19 mouse cellular contexts compared by ENCODE assay signal in genomic region chr9:33360966-33361365, GRCm38 (mm10).
"Had no signal": no experiment of that assay in that cellular context is flagged by ENCODE, and none has a peak within 500 bp of the region (broad histone marks: within the 10 kb centered on the region; RNA-seq: fewer than 3 reads in every experiment).

No protein-coding gene starts in this region.

- H3K4me2 ChIP-seq: lung, embryonic 14.5 days; midbrain, embryonic 12.5 days; neural tube, embryonic 12.5 days; neural tube, embryonic 15.5 days had no signal

- H3K9ac ChIP-seq: lung, embryonic 14.5 days; midbrain, embryonic 12.5 days; neural tube, embryonic 12.5 days; neural tube, embryonic 15.5 days had no signal

- H3K4me3 ChIP-seq: midbrain, embryonic 10.5 days; midbrain, embryonic 12.5 days; myocyte; neural tube, embryonic 12.5 days; neural tube, embryonic 15.5 days had no signal

- H3K27ac ChIP-seq: midbrain, embryonic 10.5 days; midbrain, embryonic 12.5 days; neural tube, embryonic 12.5 days; neural tube, embryonic 15.5 days had no signal

- DNase-seq: lung, adult 18-20 months; lung, embryonic 14.5 days; lung, postnatal 10 days; lung, postnatal 4 days; midbrain, embryonic 14.5 days; retina, postnatal 1 day; right cerebral cortex, adult 18-20 months; right cerebral cortex, postnatal 25 days; right cerebral cortex, postnatal 4 days; spleen, adult 18-20 months; thymus, adult 18-20 months; thymus, postnatal 14 days; thymus, postnatal 36 days had no signal

- H3K4me1 ChIP-seq: midbrain, embryonic 10.5 days; midbrain, embryonic 12.5 days; neural tube, embryonic 12.5 days had no signal

- H3K9me3 ChIP-seq: midbrain, embryonic 10.5 days; midbrain, embryonic 12.5 days; neural tube, embryonic 12.5 days; neural tube, embryonic 15.5 days had no signal

- H3K36me3 ChIP-seq: midbrain, embryonic 10.5 days; midbrain, embryonic 12.5 days; neural tube, embryonic 12.5 days; neural tube, embryonic 15.5 days had no signal

- ATAC-seq: midbrain, embryonic 16.5 days had no signal

- H3K27me3 ChIP-seq: midbrain, embryonic 12.5 days; neural tube, embryonic 12.5 days; neural tube, embryonic 15.5 days had no signal
